Mouse (Mus musculus) forebrain, postnatal 0 days (tissue): ENCODE measurements around the gene Srsf2. TPM values are rescaled to one million over a fixed set of nuclear protein-coding genes. Genes with fewer than 3 reads are reported as not detected.

ENCODE experiments used
- ATAC-seq: fragments of 200-750 bp; cut with Nextera tagmentation; 2 replicates; pipeline ENCODE4 v1.8.0; 2017; ENCODE audit warnings: mild to moderate bottlenecking, moderate library complexity
- DNase-seq: peaks from one replicate; pipeline ENCODE4 v3.0.0-alpha.2; 2015
- H3K27ac ChIP-seq: fragments of 300-500 bp; sonication (generic); 2 replicates; pipeline ENCODE4 v1.5.1; 2014; ENCODE audit warnings: low read depth, mild to moderate bottlenecking, antibody characterized with exemption, low read length, moderate library complexity, mixed read lengths
- H3K27me3 ChIP-seq: fragments of 300-500 bp; sonication (generic); 2 replicates; pipeline ENCODE4 v1.6.1; 2014; ENCODE audit warnings: mild to moderate bottlenecking, low read length, mixed read lengths; ENCODE audit not compliant: insufficient read depth
- H3K36me3 ChIP-seq: fragments of 300-500 bp; sonication (generic); 2 replicates; pipeline ENCODE4 v1.6.1; 2014; ENCODE audit warnings: mild to moderate bottlenecking, moderate library complexity; ENCODE audit not compliant: insufficient read depth
- H3K4me1 ChIP-seq: fragments of 300-500 bp; sonication (generic); 2 replicates; pipeline ENCODE4 v1.6.1; 2014; ENCODE audit warnings: antibody characterized with exemption; ENCODE audit not compliant: insufficient read depth
- H3K4me2 ChIP-seq: fragments of 300-500 bp; sonication (generic); 2 replicates; pipeline ENCODE4 v1.6.1; 2014; ENCODE audit warnings: low read depth, mild to moderate bottlenecking, moderate library complexity
- H3K4me3 ChIP-seq: fragments of 300-500 bp; sonication (generic); 2 replicates; pipeline ENCODE4 v1.5.1; 2014; ENCODE audit warnings: low read depth, low read length, mixed read lengths
- H3K9ac ChIP-seq: fragments of 300-500 bp; sonication (generic); 2 replicates; pipeline ENCODE4 v1.6.1; 2014; ENCODE audit warnings: mild to moderate bottlenecking
- H3K9me3 ChIP-seq: fragments of 300-500 bp; sonication (generic); 2 replicates; pipeline ENCODE4 v1.6.1; 2016; ENCODE audit warnings: low read length
- CTCF ChIP-seq: sonication (generic); IDR thresholded peaks from 2 replicates; pipeline ENCODE4 v1.5.1; 2016; ENCODE audit warnings: antibody characterized with exemption, control low read depth, low read depth
- WGBS: fragments of 180-500 bp; shearing (Covaris S2); extraction: QIAGEN DNeasy Blood & Tissue Kit; methylation state at CpG from one replicate; pipeline ENCODE4 v1.1.7; 2014; 5-methylcytosine and 5-hydroxymethylcytosine counted together
- polyA plus RNA-seq: library from polyadenylated mRNA; unstranded; fragments of >200 nt; fragmentation: Nextera tagmentation; extraction: Ambion mirVana; gene quantifications from 2 replicates; pipeline ENCODE4 v1.2.1, GENCODE M21; 2015
- total RNA-seq: library from RNA; depleted of rRNA; stranded (reverse); fragments of >200 nt; gene quantifications from 2 replicates; pipeline ENCODE4 v1.2.3, GENCODE M21; 2014

Gene Srsf2
- total and polyA plus RNA-seq, 2 experiments from 2014 or later, result 262 to 477 TPM

GRCm38 (mm10) chr11:116809520-116809919, 43.4 kb downstream of the Srsf2 start:
- ATAC-seq, result no peak
- no peak for TF ChIP-seq CTCF
- Histone ChIP-seq H3K9me3 (no peaks in the 10 kb centered on the region), H3K27me3 (no peaks in the 10 kb centered on the region), H3K27ac (no peak overlapping the region), H3K4me2 (no peak overlapping the region), H3K4me3 (no peak overlapping the region), H3K4me1 (0 out of 2 replicates have a peak, but pooled peaks cover 7% of the 10 kb centered on the region), H3K9ac (no peak overlapping the region), H3K36me3 (no peaks in the 10 kb centered on the region)
- WGBS, result 83% methylated on average over 8 of the region's 8 CpGs
- DNase-seq, result no peak

DNA sequence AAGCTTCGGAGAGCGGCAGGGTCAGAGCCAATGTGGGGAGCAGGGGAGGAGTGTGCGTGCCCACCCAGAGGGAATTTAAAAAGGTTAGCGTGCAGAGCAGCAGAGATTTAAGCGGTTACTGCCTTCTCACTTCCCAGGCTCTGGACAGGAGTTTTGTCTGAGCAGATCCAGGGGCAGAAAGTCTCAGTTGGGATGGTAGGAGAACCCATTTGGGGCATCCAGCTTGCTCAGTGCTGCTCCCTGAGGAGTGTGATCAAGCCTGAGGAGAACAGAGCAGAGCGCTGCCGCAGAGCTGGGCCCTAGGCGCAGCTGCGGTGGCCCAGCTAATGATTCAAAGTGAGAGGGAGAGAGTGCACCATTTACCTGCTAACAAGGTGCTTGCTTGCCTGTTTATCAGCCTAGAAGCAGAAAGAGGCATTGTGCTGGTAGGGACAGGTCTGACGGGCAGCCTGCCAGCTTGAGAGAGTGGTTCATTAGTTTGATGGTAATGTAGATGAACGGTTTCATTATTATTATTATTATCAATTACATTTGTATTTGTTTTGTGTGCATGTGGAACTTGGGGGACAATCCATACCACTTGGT, 44.0 kb downstream of the Srsf2 start:
- Histone ChIP-seq H3K9ac (no peak overlapping the region), H3K36me3 (no peaks in the 10 kb centered on the region), H3K27ac (no peak overlapping the region), H3K27me3 (no peaks in the 10 kb centered on the region), H3K4me2 (no peak overlapping the region), H3K9me3 (no peaks in the 10 kb centered on the region), H3K4me3 (no peak overlapping the region), H3K4me1 (0 out of 2 replicates have a peak, but pooled peaks cover 7% of the 10 kb centered on the region)
- 73% methylated on average over 11 of the region's 11 CpGs for WGBS
- ATAC-seq (no peak), DNase-seq (no peak)
- no peak for TF ChIP-seq CTCF

DNA sequence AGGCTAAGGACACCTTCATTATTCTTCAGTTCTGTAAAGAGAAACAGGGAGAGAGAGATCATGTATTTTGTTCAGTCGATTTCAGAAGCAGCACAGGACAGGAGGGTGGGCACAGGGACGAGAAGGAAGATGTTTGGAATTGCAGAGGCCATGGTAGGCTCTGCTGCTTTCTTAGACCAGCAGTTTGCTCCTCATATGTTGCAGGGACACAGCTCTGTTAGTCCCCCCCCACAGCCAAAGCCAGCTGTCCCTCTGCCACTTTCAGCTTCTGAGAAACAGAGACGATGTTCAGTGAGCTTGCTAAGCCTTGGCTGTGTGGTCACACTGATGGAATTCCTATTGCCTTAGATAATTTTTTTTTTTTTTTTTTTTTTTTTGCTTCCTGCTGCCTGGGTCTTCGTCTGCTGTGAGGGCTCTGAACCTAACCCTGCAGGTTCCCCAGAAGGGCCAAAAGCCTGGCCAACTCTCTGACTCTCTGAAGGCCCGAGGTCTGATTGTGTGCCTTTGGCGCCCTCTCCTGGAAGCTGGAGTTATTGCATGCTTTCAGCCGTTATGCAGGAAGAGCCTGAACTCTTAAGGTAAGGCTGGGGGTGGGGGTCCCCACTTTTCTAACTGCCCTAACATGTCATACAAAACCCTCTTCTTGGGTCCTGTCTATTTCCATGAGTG, 44.8 kb downstream of the Srsf2 start:
- no peak overlapping the region for H3K4me2 ChIP-seq
- no peaks in the 10 kb centered on the region for H3K27me3 ChIP-seq
- H3K9me3 ChIP-seq, result no peaks in the 10 kb centered on the region
- ATAC-seq (no peak), DNase-seq (peak; percentile 90)
- 0 out of 2 replicates have a peak overlapping the region, but pooled peaks have one; percentile 14 for H3K9ac ChIP-seq
- H3K27ac ChIP-seq, result peak overlapping the region; percentile 24; the same call in 1 of the 2 replicates
- no peak overlapping the region for H3K4me3 ChIP-seq
- TF ChIP-seq CTCF, result peak; percentile 92
- 0 out of 2 replicates have a peak, but pooled peaks cover 7% of the 10 kb centered on the region for H3K4me1 ChIP-seq
- no peaks in the 10 kb centered on the region for H3K36me3 ChIP-seq
- 20% methylated on average over 7 of the region's 7 CpGs for WGBS

DNA sequence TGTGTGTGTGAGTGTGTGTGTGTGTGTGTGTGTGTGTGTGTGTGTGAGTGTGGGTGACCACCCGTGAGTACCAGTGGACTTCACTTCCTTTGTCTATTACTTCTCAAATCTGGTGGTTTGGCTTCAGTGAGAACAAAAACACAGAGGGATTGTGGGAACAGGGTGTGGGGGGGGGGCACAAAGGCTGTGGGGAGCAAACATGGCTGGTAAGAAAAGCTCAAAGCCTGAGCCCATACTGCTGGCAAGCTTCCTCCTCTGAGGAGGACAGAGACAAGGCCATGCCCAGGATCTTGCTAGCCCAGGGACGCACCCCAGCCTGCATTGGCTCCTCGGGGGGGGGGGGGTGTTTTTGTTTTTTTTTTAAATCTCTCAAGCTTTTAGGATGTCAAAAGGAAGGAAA, 45.4 kb downstream of the Srsf2 start:
- H3K36me3 ChIP-seq, result no peaks in the 10 kb centered on the region
- H3K27me3 ChIP-seq, result no peaks in the 10 kb centered on the region
- H3K4me2 ChIP-seq, result no peak overlapping the region
- 66% methylated on average over 3 of the region's 3 CpGs for WGBS
- ATAC-seq (no peak), DNase-seq (no peak)
- H3K4me1 ChIP-seq, result 0 out of 2 replicates have a peak, but pooled peaks cover 7% of the 10 kb centered on the region
- no peak overlapping the region for H3K4me3 ChIP-seq
- no peaks in the 10 kb centered on the region for H3K9me3 ChIP-seq
- peak overlapping the region; percentile 24; the same call in 1 of the 2 replicates for H3K27ac ChIP-seq
- H3K9ac ChIP-seq, result 0 out of 2 replicates have a peak overlapping the region, but pooled peaks have one; percentile 14
- no peak for TF ChIP-seq CTCF

DNA sequence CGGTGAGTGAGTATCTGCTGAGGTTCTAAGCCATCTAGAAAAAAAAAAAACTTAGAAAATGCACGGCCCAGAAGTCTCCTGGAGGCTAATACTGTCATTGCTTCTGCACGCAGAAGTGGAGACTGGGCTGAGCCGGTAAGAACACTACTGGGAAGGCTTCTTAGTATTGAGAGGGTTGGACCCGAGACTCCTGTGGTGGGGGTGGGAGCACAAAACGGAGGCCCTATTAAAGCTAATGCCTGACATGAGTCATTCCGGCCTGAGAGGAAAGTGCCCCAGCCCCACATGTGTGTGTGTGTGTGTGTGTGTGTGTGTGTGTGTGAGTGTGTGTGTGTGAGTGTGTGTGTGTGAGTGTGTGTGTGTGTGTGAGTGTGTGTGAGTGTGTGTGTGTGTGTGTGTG, 45.8 kb downstream of the Srsf2 start:
- DNase-seq (no peak), ATAC-seq (no peak)
- Histone ChIP-seq H3K27me3 (no peaks in the 10 kb centered on the region), H3K4me1 (0 out of 2 replicates have a peak, but pooled peaks cover 7% of the 10 kb centered on the region), H3K4me3 (no peak overlapping the region), H3K9ac (no peak overlapping the region), H3K9me3 (no peaks in the 10 kb centered on the region), H3K27ac (no peak overlapping the region), H3K4me2 (no peak overlapping the region), H3K36me3 (no peaks in the 10 kb centered on the region)
- no peak for TF ChIP-seq CTCF
- 48% methylated on average over 7 of the region's 7 CpGs for WGBS

GRCm38 (mm10) chr11:116806136-116807071, 46.5 kb downstream of the Srsf2 start:
- no peak for DNase-seq

More at GRCm38 (mm10) chr11:116806136-116807071, 46.5 kb downstream of the Srsf2 start:
- no peak for TF ChIP-seq CTCF
- ATAC-seq, result no peak
- H3K27me3 ChIP-seq, result no peaks in the 10 kb centered on the region
- no peak overlapping the region for H3K27ac ChIP-seq
- no peaks in the 10 kb centered on the region for H3K36me3 ChIP-seq
- no peak overlapping the region for H3K9ac ChIP-seq
- H3K9me3 ChIP-seq, result no peaks in the 10 kb centered on the region
- WGBS, result 62% methylated on average over 15 of the region's 15 CpGs
- 0 out of 2 replicates have a peak, but pooled peaks cover 7% of the 10 kb centered on the region for H3K4me1 ChIP-seq
- H3K4me3 ChIP-seq, result no peak overlapping the region
- no peak overlapping the region for H3K4me2 ChIP-seq
